Mouse (Mus musculus): Measurements from ENCODE around the gene Rad54l. TPM values are rescaled to one million over a fixed set of nuclear protein-coding genes. Genes with fewer than 3 reads are reported as not detected.

Gene Rad54l
- polyA plus RNA-seq, 1 experiment from 2014 or later, result 61.0 TPM

- Histone ChIP-seq H3K9ac (ENCODE audit: low read length) (no peak overlapping the region), H3K36me3 (ENCODE audit: control insufficient read depth, insufficient read depth, low read length) (peaks cover 2% of the 10 kb centered on the region; the same call in 1 of the 2 replicates), H3K4me3 (ENCODE audit: low read depth, low read length) (no peak overlapping the region), H3K4me2 (no peak overlapping the region), H3K4me1 (ENCODE audit: control insufficient read depth, insufficient read depth, low read length) (no peaks in the 10 kb centered on the region), H3K27ac (ENCODE audit: low read depth, low read length) (no peak overlapping the region), H3K27me3 (ENCODE audit: control insufficient read depth, insufficient read depth, low read length) (no peaks in the 10 kb centered on the region), H3K9me3 (ENCODE audit: control insufficient read depth, low read length) (no peaks in the 10 kb centered on the region)
- DNase-seq (ENCODE audit: low spot score, missing footprints) (no peak), ATAC-seq (ENCODE audit: low FRiP score) (no peak)
- 91% methylated on average over 2 of the region's 2 CpGs for WGBS
Observed at GRCm38 (mm10) chr4:116046604-116047003, 76.9 kb downstream of the Rad54l start.

Other genes starting within 250 kb of the Rad54l start
- gene Kncn, start 239.3 kb downstream of the Rad54l start, polyA plus RNA-seq (2014; fragmentation: Nextera tagmentation; extraction: Ambion mirVana), result not detected in 2 replicates
- gene 6430628N08Rik, start 233.0 kb downstream of the Rad54l start, polyA plus RNA-seq (2014; fragmentation: Nextera tagmentation; extraction: Ambion mirVana), result 0.33 TPM in 1 of 2 replicates, not detected in the other
- gene Dmbx1, start 183.8 kb downstream of the Rad54l start, polyA plus RNA-seq (2014; fragmentation: Nextera tagmentation; extraction: Ambion mirVana), result 15.1 and 15.9 TPM in 2 replicates
- gene Faah, start 105.8 kb downstream of the Rad54l start, polyA plus RNA-seq (2014; fragmentation: Nextera tagmentation; extraction: Ambion mirVana), result 1.8 TPM in 2 replicates
- gene Nsun4, start 69.8 kb downstream of the Rad54l start, polyA plus RNA-seq (2014; fragmentation: Nextera tagmentation; extraction: Ambion mirVana), result 22.2 and 24.7 TPM in 2 replicates
- 398 and 455 TPM in 2 replicates for gene Uqcrh, start 48.6 kb downstream of the Rad54l start, polyA plus RNA-seq (2014; fragmentation: Nextera tagmentation; extraction: Ambion mirVana)
- 64.1 and 67.5 TPM in 2 replicates for gene Lrrc41, start 48.4 kb downstream of the Rad54l start, polyA plus RNA-seq (2014; fragmentation: Nextera tagmentation; extraction: Ambion mirVana)
- gene Pomgnt1, start 150 bp upstream of the Rad54l start, polyA plus RNA-seq (2014; fragmentation: Nextera tagmentation; extraction: Ambion mirVana), result 46.6 and 48.4 TPM in 2 replicates
- 1.5 and 1.8 TPM in 2 replicates for gene Lurap1, start 27.6 kb upstream of the Rad54l start, polyA plus RNA-seq (2014; fragmentation: Nextera tagmentation; extraction: Ambion mirVana)
- not detected in 2 replicates for gene Tspan1, start 43.9 kb upstream of the Rad54l start, polyA plus RNA-seq (2014; fragmentation: Nextera tagmentation; extraction: Ambion mirVana)
- gene 1700042G07Rik, start 49.7 kb upstream of the Rad54l start, polyA plus RNA-seq (2014; fragmentation: Nextera tagmentation; extraction: Ambion mirVana), result not detected in 2 replicates
- not detected in 2 replicates for gene Gm49337, start 49.7 kb upstream of the Rad54l start, polyA plus RNA-seq (2014; fragmentation: Nextera tagmentation; extraction: Ambion mirVana)
- gene Pik3r3, start 97.9 kb upstream of the Rad54l start, polyA plus RNA-seq (2014; fragmentation: Nextera tagmentation; extraction: Ambion mirVana), result 70.6 and 84.1 TPM in 2 replicates

All from midbrain, embryonic 11.5 days (tissue).